Mouse (Mus musculus): ENCODE data around the gene Aatk. TPM values are rescaled to one million over a fixed set of nuclear protein-coding genes. Genes with fewer than 3 reads are reported as not detected.
A peak's percentile ranks its signal among the peaks of the same experiment; 100 is the strongest.

Aatk gene
- polyA plus RNA-seq, 1 experiment from 2014 or later = 2.0 TPM

DNA sequence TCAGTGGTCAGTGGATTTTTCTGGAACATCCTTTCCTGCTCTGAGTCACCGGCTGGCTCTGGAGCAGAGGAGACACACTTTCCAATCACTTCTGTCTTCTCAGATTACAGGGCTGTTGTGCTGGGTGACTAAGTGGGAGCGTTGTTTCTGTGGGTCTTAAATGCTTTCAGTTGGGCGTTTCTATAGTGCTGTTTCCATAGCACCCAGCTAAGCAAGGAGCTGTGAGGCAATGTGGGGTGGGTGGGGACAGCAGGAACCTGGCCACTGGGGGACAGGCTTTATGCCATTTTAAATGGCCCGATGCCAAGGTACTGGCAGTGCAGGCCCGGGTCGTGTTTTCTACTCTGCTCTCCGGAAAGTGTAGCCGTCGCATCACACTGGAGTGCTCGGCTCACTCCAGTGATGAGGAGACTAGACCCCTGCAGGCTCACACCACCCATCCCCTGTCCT, 57.8 kb downstream of the Aatk start:
- no peak overlapping the region for H3K4me2 ChIP-seq (ENCODE audit: low read depth, low read length)

GRCm38 (mm10) chr11:119988391-119988790, 58.6 kb downstream of the Aatk start:
- ATAC-seq (ENCODE audit: low read depth) = no peak
- 87% methylated on average over 7 of the region's 7 CpGs for WGBS
- Histone ChIP-seq H3K9ac (ENCODE audit: low read length) (no peak overlapping the region), H3K4me2 (ENCODE audit: low read depth, low read length) (no peak overlapping the region), H3K36me3 (ENCODE audit: control insufficient read depth, insufficient read depth, low read length) (peaks cover 6% of the 10 kb centered on the region; the same call in 1 of the 2 replicates), H3K4me1 (replicated peaks; ENCODE audit: control insufficient read depth, insufficient read depth, low read length) (peaks cover 35% of the 10 kb centered on the region), H3K27ac (ENCODE audit: low read length) (peak overlapping the region; percentile 79), H3K27me3 (ENCODE audit: control insufficient read depth, insufficient read depth, low read depth, low read length) (no peaks in the 10 kb centered on the region), H3K9me3 (ENCODE audit: control insufficient read depth, low read length) (no peaks in the 10 kb centered on the region), H3K4me3 (ENCODE audit: low read length) (no peak overlapping the region)

More for the DNA sequence above, 57.8 kb downstream of the Aatk start:
- ATAC-seq (ENCODE audit: low read depth) = peak; percentile 82
- H3K4me3 ChIP-seq (ENCODE audit: low read length) = no peak overlapping the region
- peak overlapping the region; percentile 79 for H3K27ac ChIP-seq (ENCODE audit: low read length)
- WGBS = 11% methylated on average over 10 of the region's 10 CpGs
- peaks cover 35% of the 10 kb centered on the region for H3K4me1 ChIP-seq (replicated peaks; ENCODE audit: control insufficient read depth, insufficient read depth, low read length)
- H3K36me3 ChIP-seq (ENCODE audit: control insufficient read depth, insufficient read depth, low read length) = peaks cover 10% of the 10 kb centered on the region; the same call in 1 of the 2 replicates
- H3K27me3 ChIP-seq (ENCODE audit: control insufficient read depth, insufficient read depth, low read depth, low read length) = no peaks in the 10 kb centered on the region
- no peak overlapping the region for H3K9ac ChIP-seq (ENCODE audit: low read length)
- H3K9me3 ChIP-seq (ENCODE audit: control insufficient read depth, low read length) = no peaks in the 10 kb centered on the region

GRCm38 (mm10) chr11:119987876-119988275, 59.1 kb downstream of the Aatk start:
- Histone ChIP-seq H3K27me3 (ENCODE audit: control insufficient read depth, insufficient read depth, low read depth, low read length) (no peaks in the 10 kb centered on the region), H3K4me1 (replicated peaks; ENCODE audit: control insufficient read depth, insufficient read depth, low read length) (peaks cover 35% of the 10 kb centered on the region), H3K4me2 (ENCODE audit: low read depth, low read length) (no peak overlapping the region), H3K4me3 (ENCODE audit: low read length) (no peak overlapping the region), H3K9ac (ENCODE audit: low read length) (no peak overlapping the region), H3K9me3 (ENCODE audit: control insufficient read depth, low read length) (no peaks in the 10 kb centered on the region), H3K36me3 (ENCODE audit: control insufficient read depth, insufficient read depth, low read length) (peaks cover 6% of the 10 kb centered on the region; the same call in 1 of the 2 replicates), H3K27ac (ENCODE audit: low read length) (no peak overlapping the region)
- ATAC-seq (ENCODE audit: low read depth) = no peak
- 70% methylated on average over 7 of the region's 7 CpGs for WGBS

- H3K4me2 ChIP-seq (ENCODE audit: low read depth, low read length) = no peak overlapping the region
- no peaks in the 10 kb centered on the region for H3K27me3 ChIP-seq (ENCODE audit: control insufficient read depth, insufficient read depth, low read depth, low read length)
- H3K4me3 ChIP-seq (ENCODE audit: low read length) = no peak overlapping the region
- peaks cover 35% of the 10 kb centered on the region for H3K4me1 ChIP-seq (replicated peaks; ENCODE audit: control insufficient read depth, insufficient read depth, low read length)
- H3K36me3 ChIP-seq (ENCODE audit: control insufficient read depth, insufficient read depth, low read length) = peaks cover 12% of the 10 kb centered on the region; the same call in 1 of the 2 replicates
- H3K9ac ChIP-seq (ENCODE audit: low read length) = no peak overlapping the region
- ATAC-seq (ENCODE audit: low read depth) = no peak
- 79% methylated on average over 9 of the region's 9 CpGs for WGBS
- no peak overlapping the region for H3K27ac ChIP-seq (ENCODE audit: low read length)
- H3K9me3 ChIP-seq (ENCODE audit: control insufficient read depth, low read length) = no peaks in the 10 kb centered on the region
Measured at GRCm38 (mm10) chr11:119986751-119987425, 60.1 kb downstream of the Aatk start.

DNA sequence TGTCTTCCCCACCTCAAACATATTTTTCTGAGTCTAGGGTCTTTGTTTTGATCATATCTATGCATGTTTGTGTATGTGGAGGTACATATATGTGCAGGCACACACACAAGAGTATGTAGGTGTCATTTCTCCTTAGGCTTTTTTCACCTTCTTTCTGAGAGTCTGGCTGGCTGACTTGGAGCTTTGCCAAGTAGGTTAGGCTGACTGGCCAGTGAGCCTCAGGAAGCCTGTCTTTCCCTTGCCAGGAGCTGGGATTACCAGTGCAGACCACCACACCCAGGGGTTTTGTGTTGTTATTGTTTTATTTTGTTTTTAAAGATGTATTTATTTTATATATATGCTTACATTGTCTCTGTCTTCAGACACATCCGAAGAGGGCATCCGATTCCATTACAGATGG, 63.8 kb downstream of the Aatk start:
- H3K27ac ChIP-seq (ENCODE audit: low read length) = no peak overlapping the region

DNA sequence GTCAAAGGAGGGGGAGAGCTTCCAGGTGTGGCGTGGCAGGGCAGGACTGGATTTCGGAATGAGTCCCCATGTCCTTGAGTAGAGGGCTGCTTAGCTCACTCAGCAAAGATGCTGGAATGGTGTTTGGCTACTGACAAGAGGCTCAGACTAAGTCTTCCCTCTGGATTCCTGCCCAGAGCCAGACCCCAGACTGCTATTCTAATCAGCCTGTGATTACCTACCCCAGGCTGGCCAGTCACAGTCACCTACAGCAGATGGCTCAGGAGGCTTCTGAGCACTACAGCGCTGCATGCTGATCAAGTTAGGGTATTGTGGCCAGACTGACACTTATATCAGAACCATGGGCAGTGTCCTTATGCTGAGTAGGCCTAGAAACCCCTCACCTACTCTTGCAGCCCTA, 64.7 kb downstream of the Aatk start:
- Histone ChIP-seq H3K4me3 (ENCODE audit: low read length) (no peak overlapping the region), H3K4me1 (replicated peaks; ENCODE audit: control insufficient read depth, insufficient read depth, low read length) (no peaks in the 10 kb centered on the region; the same call in none of the 2 replicates), H3K27me3 (ENCODE audit: control insufficient read depth, insufficient read depth, low read depth, low read length) (no peaks in the 10 kb centered on the region), H3K27ac (ENCODE audit: low read length) (no peak overlapping the region), H3K4me2 (ENCODE audit: low read depth, low read length) (no peak overlapping the region), H3K36me3 (ENCODE audit: control insufficient read depth, insufficient read depth, low read length) (peaks cover 12% of the 10 kb centered on the region; the same call in 1 of the 2 replicates), H3K9ac (ENCODE audit: low read length) (no peak overlapping the region), H3K9me3 (ENCODE audit: control insufficient read depth, low read length) (no peaks in the 10 kb centered on the region)
- no peak for ATAC-seq (ENCODE audit: low read depth)
- WGBS = 84% methylated on average over 3 of the region's 3 CpGs

More for the DNA sequence above, 63.8 kb downstream of the Aatk start:
- no peaks in the 10 kb centered on the region for H3K9me3 ChIP-seq (ENCODE audit: control insufficient read depth, low read length)
- no peak overlapping the region for H3K4me3 ChIP-seq (ENCODE audit: low read length)
- no peak for ATAC-seq (ENCODE audit: low read depth)
- WGBS = 85% methylated on average over 2 of the region's 2 CpGs
- H3K4me1 ChIP-seq (replicated peaks; ENCODE audit: control insufficient read depth, insufficient read depth, low read length) = peaks cover 2% of the 10 kb centered on the region
- H3K27me3 ChIP-seq (ENCODE audit: control insufficient read depth, insufficient read depth, low read depth, low read length) = no peaks in the 10 kb centered on the region
- no peak overlapping the region for H3K4me2 ChIP-seq (ENCODE audit: low read depth, low read length)
- H3K36me3 ChIP-seq (ENCODE audit: control insufficient read depth, insufficient read depth, low read length) = peaks cover 12% of the 10 kb centered on the region; the same call in 1 of the 2 replicates
- H3K9ac ChIP-seq (ENCODE audit: low read length) = no peak overlapping the region

DNA sequence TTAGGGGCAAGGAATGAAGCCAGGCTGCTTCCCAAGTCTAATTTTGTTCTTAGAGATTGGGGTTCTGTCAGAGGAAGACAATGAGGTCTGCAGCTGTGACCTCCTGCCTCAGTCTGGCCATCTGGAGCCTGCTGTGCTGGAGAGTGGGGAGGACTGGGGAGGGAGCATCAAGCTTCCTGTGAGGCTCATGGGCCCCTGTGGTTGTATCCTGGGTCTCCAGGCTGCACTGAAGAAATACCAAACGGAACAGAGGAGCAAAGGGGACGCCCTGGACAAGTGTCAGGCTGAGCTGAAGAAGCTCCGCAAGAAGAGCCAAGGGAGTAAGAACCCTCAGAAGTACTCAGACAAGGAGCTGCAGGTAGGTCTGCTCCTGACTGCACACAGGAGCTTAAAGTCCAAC, 65.2 kb downstream of the Aatk start:
- H3K27me3 ChIP-seq (ENCODE audit: control insufficient read depth, insufficient read depth, low read depth, low read length) = no peaks in the 10 kb centered on the region
- no peak overlapping the region for H3K4me2 ChIP-seq (ENCODE audit: low read depth, low read length)
- H3K4me1 ChIP-seq (replicated peaks; ENCODE audit: control insufficient read depth, insufficient read depth, low read length) = peaks cover 4% of the 10 kb centered on the region
- ATAC-seq (ENCODE audit: low read depth) = no peak
- H3K9me3 ChIP-seq (ENCODE audit: control insufficient read depth, low read length) = no peaks in the 10 kb centered on the region
- no peak overlapping the region for H3K9ac ChIP-seq (ENCODE audit: low read length)
- H3K27ac ChIP-seq (ENCODE audit: low read length) = no peak overlapping the region
- H3K36me3 ChIP-seq (ENCODE audit: control insufficient read depth, insufficient read depth, low read length) = peaks cover 12% of the 10 kb centered on the region; the same call in 1 of the 2 replicates
- no peak overlapping the region for H3K4me3 ChIP-seq (ENCODE audit: low read length)
- WGBS = 72% methylated on average over 3 of the region's 3 CpGs

DNA sequence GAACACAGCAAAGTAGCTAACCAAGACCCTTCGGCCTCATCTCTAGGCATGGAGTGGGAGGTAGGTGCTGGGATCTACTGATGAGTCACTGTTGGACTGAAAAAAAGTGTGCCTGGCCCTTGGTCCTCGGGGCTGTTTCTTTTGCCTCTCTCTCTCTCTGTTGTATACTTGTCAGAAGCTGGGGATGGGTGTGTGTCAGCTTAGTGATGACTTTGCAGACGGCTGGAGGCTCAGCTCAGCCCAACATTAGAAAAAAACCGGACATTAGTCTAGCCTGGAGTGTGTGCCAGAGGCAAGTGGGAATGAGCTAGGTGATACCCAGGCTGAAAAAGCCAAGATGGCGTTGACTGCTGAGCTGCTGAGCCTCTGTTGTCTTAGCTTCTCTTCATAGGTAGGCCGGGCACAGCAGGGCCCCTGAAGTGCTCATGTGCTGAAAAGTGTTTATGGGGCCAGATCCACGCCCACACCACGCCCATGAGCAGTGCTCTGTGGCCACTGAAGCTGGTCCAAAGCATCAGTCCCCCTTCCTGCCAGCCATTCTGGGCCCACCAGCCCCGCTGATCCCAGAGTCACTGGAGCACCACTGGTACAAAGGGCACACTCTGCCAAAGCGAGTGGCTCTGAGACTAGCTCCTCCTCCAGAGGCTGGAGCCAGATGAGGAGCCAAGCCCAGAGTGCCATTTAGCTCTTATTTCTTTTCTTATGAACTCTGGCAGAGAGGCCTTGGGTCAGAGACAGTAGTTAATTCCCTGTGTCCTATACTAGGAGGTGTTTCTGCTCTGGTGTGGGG, 67.2 kb downstream of the Aatk start:
- WGBS = 72% methylated on average over 10 of the region's 10 CpGs
- Histone ChIP-seq H3K4me1 (replicated peaks; ENCODE audit: control insufficient read depth, insufficient read depth, low read length) (peaks cover 9% of the 10 kb centered on the region), H3K9ac (ENCODE audit: low read length) (no peak overlapping the region), H3K27me3 (ENCODE audit: control insufficient read depth, insufficient read depth, low read depth, low read length) (no peaks in the 10 kb centered on the region), H3K4me2 (ENCODE audit: low read depth, low read length) (no peak overlapping the region), H3K27ac (ENCODE audit: low read length) (no peak overlapping the region), H3K36me3 (ENCODE audit: control insufficient read depth, insufficient read depth, low read length) (peaks cover 7% of the 10 kb centered on the region; the same call in 1 of the 2 replicates), H3K9me3 (ENCODE audit: control insufficient read depth, low read length) (no peaks in the 10 kb centered on the region), H3K4me3 (ENCODE audit: low read length) (no peak overlapping the region)
- ATAC-seq (ENCODE audit: low read depth) = no peak

GRCm38 (mm10) chr11:119978701-119979100, 68.3 kb downstream of the Aatk start:
- H3K4me2 ChIP-seq (ENCODE audit: low read depth, low read length) = no peak overlapping the region
- H3K4me3 ChIP-seq (ENCODE audit: low read length) = no peak overlapping the region
- H3K36me3 ChIP-seq (ENCODE audit: control insufficient read depth, insufficient read depth, low read length) = peaks cover 10% of the 10 kb centered on the region; the same call in 1 of the 2 replicates
- no peaks in the 10 kb centered on the region for H3K27me3 ChIP-seq (ENCODE audit: control insufficient read depth, insufficient read depth, low read depth, low read length)
- no peaks in the 10 kb centered on the region for H3K9me3 ChIP-seq (ENCODE audit: control insufficient read depth, low read length)
- peaks cover 13% of the 10 kb centered on the region for H3K4me1 ChIP-seq (replicated peaks; ENCODE audit: control insufficient read depth, insufficient read depth, low read length)
- H3K9ac ChIP-seq (ENCODE audit: low read length) = no peak overlapping the region
- 94% methylated on average over 4 of the region's 4 CpGs for WGBS
- no peak overlapping the region for H3K27ac ChIP-seq (ENCODE audit: low read length)
- ATAC-seq (ENCODE audit: low read depth) = no peak

Measured in lung, embryonic 16.5 days (tissue).